Comparison of ENCODE assay signal across 8 mouse cellular contexts in genomic region chr10:62332514-62332913, GRCm38 (mm10). TPM values are rescaled to one million over a fixed set of nuclear protein-coding genes. Genes with fewer than 3 reads are reported as not detected.
DNase-seq lines count a peak whose midpoint lies in the region; ATAC-seq lines count a peak whose summit lies in the region.

No protein-coding gene starts in this region.

- H3K4me3 ChIP-seq in midbrain, embryonic 14.5 days (replicated peaks; ENCODE audit: low read depth, low read length), result no peak overlapping the region
- H3K4me3 ChIP-seq in midbrain, embryonic 11.5 days (ENCODE audit: low read depth, low read length), result no peak overlapping the region
- peak overlapping the region; percentile 14; the same call in 1 of the 2 replicates for H3K4me3 ChIP-seq in lung, embryonic 15.5 days
- H3K4me3 ChIP-seq in stomach, embryonic 14.5 days (ENCODE audit: low read depth, low read length), result no peak overlapping the region

- no peaks in the 10 kb centered on the region for H3K9me3 ChIP-seq in midbrain, embryonic 14.5 days (ENCODE audit: control insufficient read depth, low read length)
- H3K9me3 ChIP-seq in midbrain, embryonic 11.5 days (ENCODE audit: control insufficient read depth, low read length), result no peaks in the 10 kb centered on the region
- no peaks in the 10 kb centered on the region for H3K9me3 ChIP-seq in lung, embryonic 15.5 days
- H3K9me3 ChIP-seq in stomach, embryonic 14.5 days (ENCODE audit: control insufficient read depth, low read depth, low read length), result no peaks in the 10 kb centered on the region

- intact Hi-C loops in gastrocnemius, postnatal 36 days (cut with DNase I), result no loop called here

- H3K36me3 ChIP-seq in midbrain, embryonic 14.5 days (ENCODE audit: control insufficient read depth, insufficient read depth, low read length), result no peaks in the 10 kb centered on the region
- no peaks in the 10 kb centered on the region for H3K36me3 ChIP-seq in midbrain, embryonic 11.5 days (ENCODE audit: control insufficient read depth, insufficient read depth, low read length)
- H3K36me3 ChIP-seq in lung, embryonic 15.5 days, result no peaks in the 10 kb centered on the region
- no peaks in the 10 kb centered on the region for H3K36me3 ChIP-seq in stomach, embryonic 14.5 days (ENCODE audit: control insufficient read depth, insufficient read depth, low read length)

- no peak; the same call in 1 of the 2 replicates for ATAC-seq in midbrain, embryonic 14.5 days (ENCODE audit: low FRiP score, low TSS enrichment)
- ATAC-seq in midbrain, embryonic 11.5 days (ENCODE audit: low FRiP score), result no peak
- peak; percentile 36; the same call in 1 of the 2 replicates for ATAC-seq in lung, embryonic 15.5 days (ENCODE audit: borderline replicate concordance, extremely low read depth, low FRiP score, low TSS enrichment)
- ATAC-seq in stomach, embryonic 14.5 days (ENCODE audit: insufficient number of reproducible peaks, insufficient read depth, low FRiP score, low read depth), result peak; percentile 69

- H3K9ac ChIP-seq in midbrain, embryonic 14.5 days (replicated peaks; ENCODE audit: low read length), result no peak overlapping the region
- H3K9ac ChIP-seq in midbrain, embryonic 11.5 days (ENCODE audit: low read length), result no peak overlapping the region
- 0 out of 2 replicates have a peak overlapping the region, but pooled peaks have one; percentile 27 for H3K9ac ChIP-seq in lung, embryonic 15.5 days
- no peak overlapping the region for H3K9ac ChIP-seq in stomach, embryonic 14.5 days (replicated peaks; ENCODE audit: low read depth, low read length)

- H3K4me1 ChIP-seq in midbrain, embryonic 14.5 days (ENCODE audit: control insufficient read depth, insufficient read depth, low read length), result no peaks in the 10 kb centered on the region
- peaks cover 5% of the 10 kb centered on the region; the same call in 1 of the 2 replicates for H3K4me1 ChIP-seq in midbrain, embryonic 11.5 days (ENCODE audit: control insufficient read depth, insufficient read depth, low read length)
- H3K4me1 ChIP-seq in lung, embryonic 15.5 days, result peaks cover 24% of the 10 kb centered on the region
- H3K4me1 ChIP-seq in stomach, embryonic 14.5 days (ENCODE audit: control insufficient read depth, insufficient read depth, low read length), result 0 out of 2 replicates have a peak, but pooled peaks cover 3% of the 10 kb centered on the region

- no peaks in the 10 kb centered on the region for H3K27me3 ChIP-seq in midbrain, embryonic 14.5 days (ENCODE audit: control insufficient read depth, insufficient read depth, low read length)
- H3K27me3 ChIP-seq in midbrain, embryonic 11.5 days (ENCODE audit: control insufficient read depth, insufficient read depth, low read length), result no peaks in the 10 kb centered on the region
- no peaks in the 10 kb centered on the region for H3K27me3 ChIP-seq in lung, embryonic 15.5 days
- no peaks in the 10 kb centered on the region for H3K27me3 ChIP-seq in stomach, embryonic 14.5 days (ENCODE audit: control insufficient read depth, insufficient read depth, low read length)

- no peak overlapping the region for H3K27ac ChIP-seq in midbrain, embryonic 14.5 days (replicated peaks; ENCODE audit: low read depth, low read length)
- H3K27ac ChIP-seq in midbrain, embryonic 11.5 days (ENCODE audit: low read depth, low read length), result no peak overlapping the region; the same call in 1 of the 2 replicates
- peak overlapping the region; percentile 51; the same call in 1 of the 2 replicates for H3K27ac ChIP-seq in lung, embryonic 15.5 days
- H3K27ac ChIP-seq in stomach, embryonic 14.5 days (ENCODE audit: low read length), result peak overlapping the region; percentile 59; the same call in 1 of the 2 replicates

- DNase-seq in midbrain, embryonic 14.5 days, result peak; percentile 49
- no peak for DNase-seq in midbrain, embryonic 11.5 days (ENCODE audit: low spot score, missing footprints)
- peak; percentile 88 for DNase-seq in c-Kit-positive CD71-positive TER-119-positive erythroid progenitor cells, embryonic 14.5 days (ENCODE audit: low spot score)
- peak; percentile 74 for DNase-seq in heart, adult 8-10 months (ENCODE audit: low spot score)
- DNase-seq in kidney, postnatal 10 days, result peak; percentile 55
- no peak for DNase-seq in gastrocnemius, postnatal 36 days

- WGBS in midbrain, embryonic 14.5 days, result 53% methylated on average over 7 of the region's 7 CpGs
- 59% methylated on average over 7 of the region's 7 CpGs for WGBS in midbrain, embryonic 11.5 days
- 20% methylated on average over 7 of the region's 7 CpGs for WGBS in lung, embryonic 15.5 days
- 23% methylated on average over 7 of the region's 7 CpGs for WGBS in stomach, embryonic 14.5 days

- H3K4me2 ChIP-seq in midbrain, embryonic 14.5 days (ENCODE audit: low read length), result peak overlapping the region; percentile 27; the same call in 1 of the 2 replicates
- H3K4me2 ChIP-seq in midbrain, embryonic 11.5 days, result no peak overlapping the region
- H3K4me2 ChIP-seq in lung, embryonic 15.5 days, result peak overlapping the region; percentile 52
- peak overlapping the region; percentile 36 for H3K4me2 ChIP-seq in stomach, embryonic 14.5 days (replicated peaks; ENCODE audit: low read depth, low read length)

RNA-seq across cellular contexts. Expression of gene Hk1, which starts 47.2 kb away (rescaled TPM):
- 66.2 and 73.7 TPM in 2 replicates for polyA plus RNA-seq in midbrain, embryonic 14.5 days (2014; fragmentation: Nextera tagmentation; extraction: Ambion mirVana)
- polyA plus RNA-seq in midbrain, embryonic 11.5 days (2014; fragmentation: Nextera tagmentation; extraction: Ambion mirVana), result 19.3 and 23.4 TPM in 2 replicates
- total RNA-seq in heart, adult 8-10 months (2022), result 100 to 1,000 TPM in 3 of 4 experiments, 10 to 100 TPM in 1; 87.3 to 137 (median 106) TPM
- 35.1 and 39.9 TPM in 2 replicates for polyA plus RNA-seq in lung, embryonic 15.5 days (2015; fragmentation: Nextera tagmentation; extraction: Ambion mirVana)
- 19.4 and 23.6 TPM in 2 replicates for polyA plus RNA-seq in stomach, embryonic 14.5 days (2014; fragmentation: Nextera tagmentation; extraction: Ambion mirVana)
- 1 to 10 TPM; 6.1 to 7.8 TPM for total RNA-seq in gastrocnemius, postnatal 36 days (2021)

Comparison
In these comparisons a context has a peak if more than half of its experiments do, and no peak if none do; other contexts are left out.
1. DNase-seq: peak in midbrain, embryonic 14.5 days (single experiment), c-Kit-positive CD71-positive TER-119-positive erythroid progenitor cells, embryonic 14.5 days (single experiment), heart, adult 8-10 months (single experiment) and kidney, postnatal 10 days (single experiment); none in midbrain, embryonic 11.5 days (single experiment) and gastrocnemius, postnatal 36 days (0 of 2).
2. ATAC-seq: peak in lung, embryonic 15.5 days (single experiment) and stomach, embryonic 14.5 days (single experiment); none in midbrain, embryonic 14.5 days (single experiment) and midbrain, embryonic 11.5 days (single experiment).
3. H3K27ac ChIP-seq: peak in lung, embryonic 15.5 days (single experiment) and stomach, embryonic 14.5 days (single experiment); none in midbrain, embryonic 14.5 days (single experiment) and midbrain, embryonic 11.5 days (single experiment).